Mouse (Mus musculus) heart, postnatal 10 days (tissue): Measurements from ENCODE around the gene Mbd3. TPM values are rescaled to one million over a fixed set of nuclear protein-coding genes. Genes with fewer than 3 reads are reported as not detected.

Experiments used
- DNase-seq, 2 experiments: peaks; one replicate each; pipeline ENCODE4 v3.0.0; 2021
- intact Hi-C: fragments of 180-260 bp; cut with DNase I; formaldehyde crosslinking; loops from one replicate; pipeline ENCODE4 v1.15.1; 2025
- total RNA-seq, 2 experiments: library from RNA; stranded (reverse); gene quantifications; 2 replicates each; pipeline ENCODE4 v1.2.3; 2021

The Mbd3 gene
- total RNA-seq, 2 experiments from 2014 or later: 102 to 105 TPM

DNA sequence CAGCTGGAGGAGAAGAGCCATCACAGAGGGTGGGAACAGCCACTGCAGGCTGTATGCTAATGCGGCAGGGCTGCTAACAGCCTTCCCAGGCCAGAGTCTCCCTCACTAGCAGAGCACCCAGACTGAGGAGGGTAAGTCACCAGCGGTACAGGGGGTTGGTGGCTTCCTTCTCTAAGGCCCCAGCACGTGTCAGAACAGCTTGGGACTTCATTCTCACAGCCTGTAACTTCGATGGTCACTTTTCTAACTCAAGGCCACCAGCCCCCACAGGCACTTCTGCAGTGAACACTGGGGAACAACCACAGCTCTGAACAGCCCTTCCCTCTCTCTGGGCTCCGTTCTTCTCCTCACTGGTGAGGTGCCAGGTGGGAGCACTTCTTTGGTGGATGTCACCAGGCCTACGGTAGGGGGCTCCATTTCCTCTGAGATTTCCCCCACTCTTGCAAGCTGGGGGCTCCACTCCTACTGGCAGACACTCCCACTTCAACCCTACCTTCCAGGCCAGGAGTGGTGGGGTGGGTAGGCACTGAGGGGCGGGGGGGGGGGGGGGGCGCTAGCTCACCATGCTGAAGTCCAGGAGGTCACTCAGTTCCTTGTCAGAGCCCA lies 31.1 kb upstream of the Mbd3 start:
- DNase-seq: no peak
- intact Hi-C loops: loop anchor here (10.0 kb wide), 1 partner anchor 274 kb away; the partner anchor contains the start of genes Izumo4 and Mob3a

DNA sequence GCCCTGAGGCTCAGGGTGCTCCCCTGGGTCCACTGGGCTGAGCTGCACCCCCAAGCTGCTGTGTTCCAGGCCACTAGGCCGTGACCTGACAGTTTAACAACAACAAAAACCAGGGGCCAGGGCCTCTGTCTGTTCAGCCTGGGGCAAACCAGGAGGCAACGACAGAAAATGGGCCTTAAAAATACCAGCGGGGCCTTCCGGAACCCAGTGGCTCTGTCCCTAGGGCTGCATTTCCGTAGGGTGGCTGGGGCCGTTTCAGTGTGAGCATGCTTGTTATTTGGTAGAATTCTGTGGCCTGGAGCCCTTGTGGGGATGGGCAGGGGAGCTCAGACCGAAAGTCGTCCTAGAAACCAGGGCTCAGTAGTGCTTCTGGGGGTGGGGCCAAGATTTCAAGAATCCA lies 30.4 kb upstream of the Mbd3 start:
- no peak for DNase-seq
- intact Hi-C loops: loop anchor here (10.0 kb wide), 1 partner anchor 275 kb away; the partner anchor contains the start of genes Izumo4 and Mob3a

GRCm38 (mm10) chr10:80425041-80425440 lies 25.7 kb upstream of the Mbd3 start:
- no peak for DNase-seq
- intact Hi-C loops: no loop called here

- no peak for DNase-seq
- intact Hi-C loops: no loop called here
Measured at GRCm38 (mm10) chr10:80423562-80423961, 24.2 kb upstream of the Mbd3 start.

DNA sequence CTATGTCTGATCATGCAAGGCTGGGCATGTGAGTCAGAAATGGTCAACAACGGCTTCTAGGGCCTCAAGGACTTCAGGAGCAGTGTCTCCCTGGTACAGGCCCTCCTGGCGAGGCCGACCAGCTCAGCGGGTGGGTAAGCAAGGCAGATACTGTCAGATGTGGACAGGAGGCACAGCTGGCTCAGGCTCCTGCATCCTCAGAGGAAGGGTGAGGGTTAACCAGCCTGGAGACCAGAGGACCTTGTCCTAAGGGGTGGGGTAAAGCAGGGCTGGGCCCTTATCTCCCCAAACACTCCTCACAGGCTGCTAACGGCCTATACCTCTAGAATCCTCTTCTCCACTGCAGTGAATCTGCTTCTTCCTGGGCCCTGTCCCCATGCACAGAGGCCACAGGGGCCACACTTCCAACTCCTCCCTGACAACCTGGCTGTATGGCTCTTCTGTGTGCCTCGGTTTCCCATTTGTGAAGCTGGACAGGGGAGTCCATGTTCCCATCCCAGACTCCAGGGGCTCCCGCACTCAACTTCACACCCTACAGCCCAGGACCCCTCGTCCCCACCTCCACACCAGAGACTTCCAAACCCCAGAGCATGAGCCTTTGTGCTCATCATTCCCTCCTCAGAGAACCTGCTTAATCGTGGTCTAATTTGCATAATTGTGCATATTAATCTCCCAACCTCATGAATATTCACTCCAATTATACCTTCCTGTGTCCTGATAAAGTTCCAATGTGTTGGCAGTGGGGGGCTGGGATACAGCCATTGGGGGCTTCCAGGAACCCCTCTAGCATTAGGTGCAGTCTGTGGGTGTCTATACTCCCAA lies 22.5 kb upstream of the Mbd3 start:
- intact Hi-C loops: no loop called here
- no peak for DNase-seq

GRCm38 (mm10) chr10:80421208-80421607 lies 21.9 kb upstream of the Mbd3 start:
- no peak for DNase-seq
- intact Hi-C loops: no loop called here

GRCm38 (mm10) chr10:80420729-80421128 lies 21.4 kb upstream of the Mbd3 start:
- no peak for DNase-seq
- intact Hi-C loops: no loop called here

GRCm38 (mm10) chr10:80419419-80419818 lies 20.1 kb upstream of the Mbd3 start:
- no peak for DNase-seq
- intact Hi-C loops: no loop called here

DNA sequence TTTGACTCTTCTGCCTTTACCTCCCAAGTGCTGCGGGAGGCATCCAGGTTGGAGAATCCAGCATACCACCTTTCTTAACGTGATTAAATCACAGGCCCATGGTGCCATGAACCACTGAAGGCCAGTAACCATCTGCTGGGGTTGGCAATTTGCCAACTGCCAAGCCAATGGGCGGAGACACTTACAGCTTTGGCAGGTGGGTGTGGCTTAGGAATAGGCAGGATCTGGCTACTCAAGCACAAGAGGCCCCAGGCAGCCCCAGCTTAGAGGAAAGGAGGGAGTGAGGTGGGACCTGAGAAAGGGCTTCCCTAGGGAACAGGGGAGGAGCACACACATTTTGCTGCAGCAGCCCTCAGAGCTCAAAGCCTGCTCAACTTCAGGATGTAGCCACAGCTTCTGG lies 19.0 kb upstream of the Mbd3 start:
- DNase-seq: peak in 1 of 2 experiments; percentile 40
- intact Hi-C loops: no loop called here

- no peak for DNase-seq
- intact Hi-C loops: no loop called here
Measured at GRCm38 (mm10) chr10:80417841-80418240, 18.5 kb upstream of the Mbd3 start.

DNA sequence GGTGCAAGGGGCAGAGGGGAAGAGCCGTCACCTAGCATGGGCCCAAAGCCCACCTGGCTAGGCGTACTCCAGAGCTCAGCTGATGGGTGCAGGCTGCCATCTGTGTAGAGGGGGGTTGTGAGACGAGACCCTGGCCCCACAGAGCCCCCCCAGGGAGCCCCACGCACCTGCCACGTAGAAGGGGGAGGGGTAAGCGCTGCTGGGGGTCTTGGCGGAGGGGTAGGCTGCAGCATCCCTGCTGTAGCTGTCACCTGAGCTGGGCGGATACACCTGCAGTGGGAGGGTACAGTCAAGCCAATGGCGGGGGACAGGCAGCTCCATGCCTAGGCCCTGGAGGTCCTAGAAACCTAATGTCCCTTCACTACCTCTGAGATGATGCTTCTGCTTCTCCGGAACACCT lies 18.0 kb upstream of the Mbd3 start:
- intact Hi-C loops: no loop called here
- no peak for DNase-seq

DNA sequence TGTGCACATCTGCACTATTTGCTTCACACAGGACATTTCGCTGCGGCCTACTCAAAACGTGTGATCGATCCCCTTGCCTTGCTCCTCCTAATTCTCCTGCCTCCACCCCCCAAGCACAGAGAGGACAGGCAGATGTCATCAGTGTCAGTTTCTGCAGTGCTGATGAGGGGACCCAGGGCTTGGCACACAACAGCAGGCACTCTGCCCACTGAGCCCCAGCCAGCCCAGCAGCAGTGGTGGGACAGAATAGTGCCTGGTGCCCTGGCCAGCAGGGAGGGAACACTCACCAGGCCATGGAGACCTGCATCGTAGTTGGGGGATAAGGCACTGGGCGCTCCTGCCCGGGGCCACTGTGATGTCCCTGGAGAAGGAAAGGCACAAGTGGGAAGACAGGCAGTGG lies 16.2 kb upstream of the Mbd3 start:
- intact Hi-C loops: no loop called here
- DNase-seq: no peak

DNA sequence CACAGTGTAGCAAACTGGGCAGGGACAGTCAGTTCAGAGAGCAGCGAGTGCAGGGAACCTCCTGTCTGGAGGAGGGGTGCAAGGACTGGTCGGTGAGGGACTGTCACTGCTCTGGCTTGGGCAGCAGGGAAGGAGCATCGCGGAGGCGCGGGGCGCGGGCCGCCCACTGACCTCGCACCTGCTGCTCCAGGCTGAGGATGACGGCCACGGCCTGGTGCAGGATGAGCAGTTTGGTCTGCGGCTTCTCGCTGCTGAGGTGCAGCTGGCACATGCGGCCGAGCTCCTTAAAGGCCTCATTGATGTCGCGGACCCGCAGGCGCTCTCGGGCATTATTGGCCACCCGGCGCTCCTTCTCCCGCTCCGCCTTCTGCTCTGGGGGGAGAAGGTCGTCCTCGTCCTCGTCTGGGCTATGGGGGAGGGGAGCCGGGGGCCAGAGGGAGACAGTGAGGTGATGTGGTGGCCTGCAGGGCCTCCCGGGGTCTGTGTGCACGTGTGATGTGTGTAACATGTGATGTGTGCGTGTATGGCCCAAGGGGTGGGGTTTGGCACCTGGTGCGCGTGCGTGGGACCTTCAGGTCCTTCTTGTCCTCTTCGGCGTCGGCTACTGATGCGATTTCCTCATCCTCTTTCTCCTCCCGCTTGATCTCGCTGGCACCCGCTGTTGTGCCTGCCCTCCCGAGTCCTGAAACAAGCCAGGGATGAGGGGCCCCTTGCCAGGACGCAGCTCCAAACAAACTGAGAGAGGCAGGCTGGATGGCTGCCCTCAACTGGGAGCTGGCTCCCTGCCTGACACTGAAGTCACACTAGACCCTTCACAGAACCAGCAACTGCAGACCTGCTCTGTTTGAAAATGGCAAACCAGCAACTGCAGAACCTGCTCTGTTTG lies 13.5 kb upstream of the Mbd3 start:
- intact Hi-C loops: no loop called here
- peak; percentile 87 to 91 for DNase-seq

- intact Hi-C loops: no loop called here
- DNase-seq: no peak
Measured at GRCm38 (mm10) chr10:80407924-80408323, 8.6 kb upstream of the Mbd3 start.

GRCm38 (mm10) chr10:80406684-80407501 lies 7.5 kb upstream of the Mbd3 start, which contains the start of gene Uqcr11:
Uqcr11 (minus strand) TSS chr10:80406830.
- intact Hi-C loops: no loop called here
- DNase-seq: peak; percentile 94 to 96

- intact Hi-C loops: no loop called here
- DNase-seq: no peak
Measured at GRCm38 (mm10) chr10:80405481-80406173, 6.3 kb upstream of the Mbd3 start.

DNA sequence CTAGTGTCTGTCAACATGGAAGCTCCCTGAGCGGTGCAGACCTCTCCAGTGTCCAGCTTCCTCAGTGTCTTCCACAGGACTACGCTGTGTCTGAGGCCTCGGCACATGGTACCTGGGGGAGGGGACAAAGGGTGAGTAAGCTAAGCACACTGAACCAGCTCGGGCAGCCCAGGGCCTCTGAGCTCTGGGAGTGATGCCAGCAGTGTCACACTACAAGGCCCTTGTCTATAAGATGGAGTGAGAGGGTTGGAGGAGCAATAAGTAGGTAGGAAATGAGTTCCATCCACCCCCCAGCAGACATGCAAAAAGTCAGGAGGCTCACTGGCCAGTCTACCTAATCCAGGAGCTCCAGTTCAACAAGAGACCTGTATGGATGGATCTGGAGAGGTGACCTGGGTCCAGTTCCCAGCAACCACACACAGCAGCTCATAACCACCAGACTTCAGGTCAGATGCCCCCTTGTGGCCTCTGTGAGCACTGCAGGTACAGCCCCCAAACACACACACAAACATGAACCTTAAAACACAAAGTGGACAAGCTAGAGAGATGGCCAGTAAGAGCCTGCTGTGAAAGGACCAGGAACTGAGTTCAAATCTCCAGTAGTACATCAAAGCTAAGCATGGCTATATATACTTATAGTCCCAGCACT lies 3.8 kb upstream of the Mbd3 start:
- intact Hi-C loops: no loop called here
- DNase-seq: peak in 1 of 2 experiments; percentile 48

DNA sequence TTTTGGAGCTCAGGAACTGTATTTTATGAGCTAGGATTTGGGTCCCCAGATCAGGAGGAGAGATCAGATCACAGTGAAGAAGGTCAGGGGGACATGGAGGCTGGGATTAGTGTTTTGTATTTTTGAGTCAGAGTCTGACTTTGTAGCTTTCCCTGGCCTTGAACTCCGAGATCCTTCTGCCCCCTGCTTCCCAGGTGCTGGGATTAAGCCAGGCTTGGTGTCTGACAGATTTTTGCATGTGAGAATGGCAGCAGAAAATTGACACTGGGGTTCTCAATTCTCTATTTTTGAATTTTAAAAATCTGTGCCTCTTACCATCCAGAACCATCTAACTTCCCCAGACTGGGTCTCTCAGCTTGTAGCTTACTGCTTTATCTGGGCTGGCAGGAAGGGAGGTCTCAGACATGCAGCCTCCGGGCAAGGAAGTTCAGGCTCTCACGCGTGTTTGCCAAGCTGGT lies 1.4 kb upstream of the Mbd3 start:
- intact Hi-C loops: no loop called here

More for the DNA sequence above, 1.4 kb upstream of the Mbd3 start:
- DNase-seq: no peak
